Mouse (Mus musculus) midbrain, embryonic 16.5 days (tissue): Measurements from ENCODE around the gene Dhx32. TPM values are rescaled to one million over a fixed set of nuclear protein-coding genes. Genes with fewer than 3 reads are reported as not detected.

ENCODE experiments used
- ATAC-seq: fragments of 200-750 bp; cut with Nextera tagmentation; 2 replicates; pipeline ENCODE4 v1.8.0; 2017; ENCODE audit warnings: moderate TSS enrichment
- H3K27ac ChIP-seq: fragments of 300-500 bp; sonication (generic); 2 replicates; pipeline ENCODE4 v1.5.1; 2014; ENCODE audit warnings: mild to moderate bottlenecking, low read length, mixed read lengths
- H3K27me3 ChIP-seq: fragments of 300-500 bp; sonication (generic); 2 replicates; pipeline ENCODE4 v1.6.1; 2014; ENCODE audit warnings: low read depth, low read length, mixed read lengths; ENCODE audit not compliant: control insufficient read depth, insufficient read depth
- H3K36me3 ChIP-seq: fragments of 300-500 bp; sonication (generic); 2 replicates; pipeline ENCODE4 v1.6.1; 2014; ENCODE audit warnings: mild to moderate bottlenecking, low read length, moderate library complexity, mixed read lengths; ENCODE audit not compliant: control insufficient read depth, insufficient read depth
- H3K4me1 ChIP-seq: fragments of 300-500 bp; sonication (generic); 2 replicates; pipeline ENCODE4 v1.6.1; 2014; ENCODE audit warnings: mild to moderate bottlenecking, low read length, mixed read lengths; ENCODE audit not compliant: control insufficient read depth, insufficient read depth
- H3K4me2 ChIP-seq: fragments of 300-500 bp; sonication (generic); 2 replicates; pipeline ENCODE4 v1.6.1; 2014; ENCODE audit warnings: mild to moderate bottlenecking, low read length, mixed read lengths
- H3K4me3 ChIP-seq: fragments of 300-500 bp; sonication (generic); 2 replicates; pipeline ENCODE4 v1.5.1; 2014; ENCODE audit warnings: low read depth, mild to moderate bottlenecking, low read length, moderate library complexity, mixed read lengths
- H3K9ac ChIP-seq: fragments of 300-500 bp; sonication (generic); 2 replicates; pipeline ENCODE4 v1.6.1; 2014; ENCODE audit warnings: low read depth, low read length, mixed read lengths
- H3K9me3 ChIP-seq: fragments of 300-500 bp; sonication (generic); replicated peaks from 2 replicates; pipeline ENCODE4 v1.6.1; 2014; ENCODE audit warnings: mild to moderate bottlenecking, low read length, mixed read lengths; ENCODE audit not compliant: control insufficient read depth, poor library complexity, severe bottlenecking
- WGBS: fragments of 180-500 bp; shearing (Covaris S2); extraction: QIAGEN DNeasy Blood & Tissue Kit; methylation state at CpG from one replicate; pipeline ENCODE4 v1.1.7; 2014; 5-methylcytosine and 5-hydroxymethylcytosine counted together
- polyA plus RNA-seq: library from polyadenylated mRNA; unstranded; fragments of >200 nt; fragmentation: Nextera tagmentation; extraction: Ambion mirVana; gene quantifications from 2 replicates; pipeline ENCODE4 v1.2.1, GENCODE M21; 2015

Gene Dhx32
- polyA plus RNA-seq, 1 experiment from 2014 or later = 46.3 TPM

- H3K9ac ChIP-seq = no peak overlapping the region
- H3K27ac ChIP-seq = no peak overlapping the region
- no peak overlapping the region for H3K4me2 ChIP-seq
- peaks cover 19% of the 10 kb centered on the region for H3K36me3 ChIP-seq
- 89% methylated on average over 1 of the region's 1 CpGs for WGBS
- no peaks in the 10 kb centered on the region for H3K9me3 ChIP-seq
- no peaks in the 10 kb centered on the region for H3K4me1 ChIP-seq
- no peaks in the 10 kb centered on the region for H3K27me3 ChIP-seq
- no peak overlapping the region for H3K4me3 ChIP-seq
- no peak for ATAC-seq
Observed at GRCm38 (mm10) chr7:133744209-133744608, 38.3 kb downstream of the Dhx32 start.

GRCm38 (mm10) chr7:133743611-133744010 is 38.9 kb downstream of the Dhx32 start:
- H3K27me3 ChIP-seq = no peaks in the 10 kb centered on the region
- H3K4me2 ChIP-seq = no peak overlapping the region
- H3K4me3 ChIP-seq = no peak overlapping the region
- no peaks in the 10 kb centered on the region for H3K4me1 ChIP-seq
- whole genome bisulfite sequencing = 65% methylated on average over 4 of the region's 4 CpGs
- no peak for ATAC-seq
- H3K36me3 ChIP-seq = peaks cover 17% of the 10 kb centered on the region
- no peaks in the 10 kb centered on the region for H3K9me3 ChIP-seq
- no peak overlapping the region for H3K9ac ChIP-seq
- no peak overlapping the region for H3K27ac ChIP-seq

GRCm38 (mm10) chr7:133742530-133743325 is 39.8 kb downstream of the Dhx32 start:
- Histone ChIP-seq H3K36me3 (peaks cover 17% of the 10 kb centered on the region), H3K4me1 (no peaks in the 10 kb centered on the region), H3K9ac (no peak overlapping the region), H3K27ac (no peak overlapping the region), H3K9me3 (no peaks in the 10 kb centered on the region), H3K4me3 (no peak overlapping the region), H3K27me3 (no peaks in the 10 kb centered on the region), H3K4me2 (no peak overlapping the region)
- no peak for ATAC-seq
- 95% methylated on average over 12 of the region's 12 CpGs for WGBS

GRCm38 (mm10) chr7:133740558-133740957 is 42.0 kb downstream of the Dhx32 start:
- H3K4me3 ChIP-seq = no peak overlapping the region
- no peaks in the 10 kb centered on the region for H3K9me3 ChIP-seq
- ATAC-seq = no peak
- H3K27ac ChIP-seq = no peak overlapping the region
- peaks cover 12% of the 10 kb centered on the region for H3K36me3 ChIP-seq
- no peaks in the 10 kb centered on the region for H3K27me3 ChIP-seq
- no peaks in the 10 kb centered on the region for H3K4me1 ChIP-seq
- WGBS = 96% methylated on average over 7 of the region's 7 CpGs
- H3K4me2 ChIP-seq = no peak overlapping the region
- H3K9ac ChIP-seq = no peak overlapping the region

GRCm38 (mm10) chr7:133731971-133732645 is 50.4 kb downstream of the Dhx32 start:
- ATAC-seq = no peak
- H3K4me2 ChIP-seq = no peak overlapping the region

GRCm38 (mm10) chr7:133730324-133731191 is 52.0 kb downstream of the Dhx32 start:
- Histone ChIP-seq H3K36me3 (peaks cover 7% of the 10 kb centered on the region), H3K27ac (no peak overlapping the region), H3K4me2 (no peak overlapping the region), H3K27me3 (no peaks in the 10 kb centered on the region), H3K4me3 (no peak overlapping the region), H3K4me1 (no peaks in the 10 kb centered on the region), H3K9ac (no peak overlapping the region), H3K9me3 (no peaks in the 10 kb centered on the region)
- WGBS = 84% methylated on average over 11 of the region's 11 CpGs
- no peak for ATAC-seq

More at GRCm38 (mm10) chr7:133731971-133732645, 50.4 kb downstream of the Dhx32 start:
- Histone ChIP-seq H3K27ac (no peak overlapping the region), H3K36me3 (peaks cover 7% of the 10 kb centered on the region), H3K4me3 (no peak overlapping the region), H3K9ac (no peak overlapping the region), H3K4me1 (no peaks in the 10 kb centered on the region), H3K27me3 (no peaks in the 10 kb centered on the region), H3K9me3 (no peaks in the 10 kb centered on the region)
- WGBS = 66% methylated on average over 4 of the region's 4 CpGs

GRCm38 (mm10) chr7:133729351-133729750 is 53.2 kb downstream of the Dhx32 start:
- Histone ChIP-seq H3K4me2 (no peak overlapping the region), H3K4me1 (no peaks in the 10 kb centered on the region), H3K27ac (no peak overlapping the region), H3K9me3 (no peaks in the 10 kb centered on the region), H3K27me3 (no peaks in the 10 kb centered on the region), H3K4me3 (no peak overlapping the region), H3K9ac (no peak overlapping the region), H3K36me3 (peaks cover 9% of the 10 kb centered on the region)
- no peak for ATAC-seq
- WGBS = 87% methylated on average over 5 of the region's 5 CpGs

GRCm38 (mm10) chr7:133727027-133727426 is 55.5 kb downstream of the Dhx32 start:
- 91% methylated on average over 6 of the region's 6 CpGs for WGBS
- Histone ChIP-seq H3K4me2 (no peak overlapping the region), H3K27ac (no peak overlapping the region), H3K36me3 (peaks cover 13% of the 10 kb centered on the region), H3K27me3 (no peaks in the 10 kb centered on the region), H3K9ac (no peak overlapping the region), H3K9me3 (no peaks in the 10 kb centered on the region), H3K4me3 (no peak overlapping the region), H3K4me1 (no peaks in the 10 kb centered on the region)
- ATAC-seq = no peak
